Mouse (Mus musculus) midbrain, embryonic 13.5 days (tissue): ENCODE results near the gene Panx1. TPM values are rescaled to one million over a fixed set of nuclear protein-coding genes. Genes with fewer than 3 reads are reported as not detected.

Source experiments
- ATAC-seq: fragments of 200-750 bp; cut with Nextera tagmentation; 2 replicates; pipeline ENCODE4 v1.8.0; 2017; ENCODE audit warnings: mild to moderate bottlenecking, moderate TSS enrichment, moderate library complexity
- H3K27ac ChIP-seq: fragments of 300-500 bp; sonication (generic); 2 replicates; pipeline ENCODE4 v1.5.1; 2015; ENCODE audit warnings: inconsistent platforms, mild to moderate bottlenecking, moderate library complexity
- H3K27me3 ChIP-seq: fragments of 300-500 bp; sonication (generic); 2 replicates; pipeline ENCODE4 v1.6.1; 2015; ENCODE audit warnings: mild to moderate bottlenecking, inconsistent platforms
- H3K36me3 ChIP-seq: fragments of 300-500 bp; sonication (generic); 2 replicates; pipeline ENCODE4 v1.6.1; 2015; ENCODE audit warnings: mild to moderate bottlenecking, inconsistent platforms
- H3K4me1 ChIP-seq: fragments of 300-500 bp; sonication (generic); replicated peaks from 2 replicates; pipeline ENCODE4 v1.6.1; 2015; ENCODE audit warnings: inconsistent platforms
- H3K4me2 ChIP-seq: fragments of 300-500 bp; sonication (generic); replicated peaks from 2 replicates; pipeline ENCODE4 v1.6.1; 2015; ENCODE audit warnings: moderate library complexity, mild to moderate bottlenecking, inconsistent platforms
- H3K4me3 ChIP-seq: fragments of 300-500 bp; sonication (generic); replicated peaks from 2 replicates; pipeline ENCODE4 v1.5.1; 2015; ENCODE audit warnings: mild to moderate bottlenecking, inconsistent platforms
- H3K9ac ChIP-seq: fragments of 300-500 bp; sonication (generic); replicated peaks from 2 replicates; pipeline ENCODE4 v1.6.1; 2015; ENCODE audit warnings: mild to moderate bottlenecking, inconsistent platforms
- H3K9me3 ChIP-seq: fragments of 300-500 bp; sonication (generic); 2 replicates; pipeline ENCODE4 v1.6.1; 2016; ENCODE audit warnings: mild to moderate bottlenecking, inconsistent platforms
- WGBS: fragments of 180-500 bp; shearing (Covaris S2); methylation state at CpG from one replicate; pipeline ENCODE4 v1.1.7; 2015; 5-methylcytosine and 5-hydroxymethylcytosine counted together
- polyA plus RNA-seq: library from polyadenylated mRNA; unstranded; fragments of >200 nt; fragmentation: Nextera tagmentation; extraction: Ambion mirVana; gene quantifications from 2 replicates; pipeline ENCODE4 v1.2.1, GENCODE M21; 2015

The Panx1 gene
- polyA plus RNA-seq, 1 experiment from 2014 or later, result 155 TPM

GRCm38 (mm10) chr9:14988606-14989293 lies 56.5 kb downstream of the Panx1 start:
- no peaks in the 10 kb centered on the region for H3K4me1 ChIP-seq
- no peaks in the 10 kb centered on the region for H3K27me3 ChIP-seq
- H3K4me3 ChIP-seq, result no peak overlapping the region
- no peaks in the 10 kb centered on the region for H3K9me3 ChIP-seq
- WGBS, result 90% methylated on average over 1 of the region's 1 CpGs
- 0 out of 2 replicates have a peak, but pooled peaks have one; percentile 17 for ATAC-seq
- no peak overlapping the region for H3K27ac ChIP-seq
- H3K4me2 ChIP-seq, result no peak overlapping the region
- no peaks in the 10 kb centered on the region for H3K36me3 ChIP-seq
- H3K9ac ChIP-seq, result no peak overlapping the region

- Histone ChIP-seq H3K9ac (no peak overlapping the region), H3K27ac (no peak overlapping the region), H3K36me3 (no peaks in the 10 kb centered on the region), H3K27me3 (no peaks in the 10 kb centered on the region), H3K4me2 (no peak overlapping the region), H3K9me3 (no peaks in the 10 kb centered on the region), H3K4me1 (no peaks in the 10 kb centered on the region), H3K4me3 (no peak overlapping the region)
- WGBS, result 83% methylated on average over 3 of the region's 3 CpGs
- ATAC-seq, result no peak
Observed at GRCm38 (mm10) chr9:14983141-14983540, 62.1 kb downstream of the Panx1 start.

- no peak for ATAC-seq
- no peak overlapping the region for H3K4me2 ChIP-seq
- H3K4me3 ChIP-seq, result no peak overlapping the region
- H3K4me1 ChIP-seq, result no peaks in the 10 kb centered on the region
- H3K9ac ChIP-seq, result no peak overlapping the region
- no peak overlapping the region for H3K27ac ChIP-seq
- no peaks in the 10 kb centered on the region for H3K9me3 ChIP-seq
- no peaks in the 10 kb centered on the region for H3K36me3 ChIP-seq
- H3K27me3 ChIP-seq, result no peaks in the 10 kb centered on the region
Observed at GRCm38 (mm10) chr9:14982683-14983082, 62.6 kb downstream of the Panx1 start.

GRCm38 (mm10) chr9:14981539-14982155 lies 63.6 kb downstream of the Panx1 start:
- Histone ChIP-seq H3K9me3 (no peaks in the 10 kb centered on the region), H3K4me2 (no peak overlapping the region), H3K9ac (no peak overlapping the region), H3K27me3 (no peaks in the 10 kb centered on the region), H3K36me3 (no peaks in the 10 kb centered on the region), H3K4me1 (no peaks in the 10 kb centered on the region), H3K27ac (no peak overlapping the region), H3K4me3 (no peak overlapping the region)
- WGBS, result 89% methylated on average over 4 of the region's 4 CpGs
- ATAC-seq, result no peak

GRCm38 (mm10) chr9:14974251-14975232 lies 70.7 kb downstream of the Panx1 start:
- H3K4me1 ChIP-seq, result no peaks in the 10 kb centered on the region
- H3K36me3 ChIP-seq, result no peaks in the 10 kb centered on the region
- no peaks in the 10 kb centered on the region for H3K9me3 ChIP-seq
- no peak for ATAC-seq
- no peak overlapping the region for H3K9ac ChIP-seq
- H3K4me3 ChIP-seq, result no peak overlapping the region
- H3K27me3 ChIP-seq, result no peaks in the 10 kb centered on the region
- 85% methylated on average over 6 of the region's 6 CpGs for WGBS
- no peak overlapping the region for H3K4me2 ChIP-seq
- no peak overlapping the region for H3K27ac ChIP-seq

- Histone ChIP-seq H3K27ac (no peak overlapping the region), H3K4me1 (no peaks in the 10 kb centered on the region), H3K27me3 (no peaks in the 10 kb centered on the region), H3K9ac (no peak overlapping the region), H3K36me3 (no peaks in the 10 kb centered on the region), H3K4me2 (no peak overlapping the region), H3K4me3 (no peak overlapping the region), H3K9me3 (no peaks in the 10 kb centered on the region)
- 87% methylated on average over 7 of the region's 7 CpGs for WGBS
- no peak for ATAC-seq
Observed at GRCm38 (mm10) chr9:14973762-14974161, 71.5 kb downstream of the Panx1 start.

- 77% methylated on average over 3 of the region's 3 CpGs for WGBS
- Histone ChIP-seq H3K4me1 (no peaks in the 10 kb centered on the region), H3K36me3 (no peaks in the 10 kb centered on the region), H3K27me3 (no peaks in the 10 kb centered on the region), H3K9me3 (no peaks in the 10 kb centered on the region), H3K27ac (no peak overlapping the region), H3K4me2 (no peak overlapping the region), H3K9ac (no peak overlapping the region), H3K4me3 (no peak overlapping the region)
- no peak for ATAC-seq
Observed at GRCm38 (mm10) chr9:14970805-14971525, 74.3 kb downstream of the Panx1 start.

- Histone ChIP-seq H3K36me3 (no peaks in the 10 kb centered on the region), H3K9ac (no peak overlapping the region), H3K27ac (no peak overlapping the region), H3K9me3 (no peaks in the 10 kb centered on the region), H3K4me2 (no peak overlapping the region), H3K27me3 (no peaks in the 10 kb centered on the region), H3K4me1 (no peaks in the 10 kb centered on the region), H3K4me3 (no peak overlapping the region)
- no peak for ATAC-seq
- WGBS, result 82% methylated on average over 4 of the region's 4 CpGs
Observed at GRCm38 (mm10) chr9:14970211-14970610, 75.1 kb downstream of the Panx1 start.

GRCm38 (mm10) chr9:14967598-14967997 lies 77.7 kb downstream of the Panx1 start:
- Histone ChIP-seq H3K4me3 (no peak overlapping the region), H3K36me3 (no peaks in the 10 kb centered on the region), H3K27me3 (no peaks in the 10 kb centered on the region), H3K27ac (no peak overlapping the region), H3K4me1 (no peaks in the 10 kb centered on the region), H3K9me3 (no peaks in the 10 kb centered on the region), H3K4me2 (no peak overlapping the region), H3K9ac (no peak overlapping the region)
- WGBS, result 97% methylated on average over 1 of the region's 1 CpGs
- ATAC-seq, result no peak

- Histone ChIP-seq H3K9me3 (no peaks in the 10 kb centered on the region), H3K9ac (no peak overlapping the region), H3K27ac (no peak overlapping the region), H3K4me2 (no peak overlapping the region), H3K4me3 (no peak overlapping the region), H3K36me3 (no peaks in the 10 kb centered on the region), H3K27me3 (no peaks in the 10 kb centered on the region), H3K4me1 (no peaks in the 10 kb centered on the region)
- no peak for ATAC-seq
- WGBS, result 54% methylated on average over 4 of the region's 4 CpGs
Observed at GRCm38 (mm10) chr9:14966787-14967186, 78.5 kb downstream of the Panx1 start.

- no peaks in the 10 kb centered on the region for H3K4me1 ChIP-seq
- no peak for ATAC-seq
Observed at GRCm38 (mm10) chr9:14965368-14965767, 79.9 kb downstream of the Panx1 start.

More at GRCm38 (mm10) chr9:14965368-14965767, 79.9 kb downstream of the Panx1 start:
- no peaks in the 10 kb centered on the region for H3K36me3 ChIP-seq
- H3K4me3 ChIP-seq, result no peak overlapping the region
- no peak overlapping the region for H3K9ac ChIP-seq
- H3K27me3 ChIP-seq, result no peaks in the 10 kb centered on the region
- no peak overlapping the region for H3K4me2 ChIP-seq
- no peaks in the 10 kb centered on the region for H3K9me3 ChIP-seq
- no peak overlapping the region for H3K27ac ChIP-seq
